Mouse (Mus musculus): ENCODE measurements at regions not wholly inside any gene's neighbourhood (a gene's known extent, or its start where the extent isn't known, plus 50 kb on each side); places are given as distances from the start of the nearest gene placed in this dataset.

DNA sequence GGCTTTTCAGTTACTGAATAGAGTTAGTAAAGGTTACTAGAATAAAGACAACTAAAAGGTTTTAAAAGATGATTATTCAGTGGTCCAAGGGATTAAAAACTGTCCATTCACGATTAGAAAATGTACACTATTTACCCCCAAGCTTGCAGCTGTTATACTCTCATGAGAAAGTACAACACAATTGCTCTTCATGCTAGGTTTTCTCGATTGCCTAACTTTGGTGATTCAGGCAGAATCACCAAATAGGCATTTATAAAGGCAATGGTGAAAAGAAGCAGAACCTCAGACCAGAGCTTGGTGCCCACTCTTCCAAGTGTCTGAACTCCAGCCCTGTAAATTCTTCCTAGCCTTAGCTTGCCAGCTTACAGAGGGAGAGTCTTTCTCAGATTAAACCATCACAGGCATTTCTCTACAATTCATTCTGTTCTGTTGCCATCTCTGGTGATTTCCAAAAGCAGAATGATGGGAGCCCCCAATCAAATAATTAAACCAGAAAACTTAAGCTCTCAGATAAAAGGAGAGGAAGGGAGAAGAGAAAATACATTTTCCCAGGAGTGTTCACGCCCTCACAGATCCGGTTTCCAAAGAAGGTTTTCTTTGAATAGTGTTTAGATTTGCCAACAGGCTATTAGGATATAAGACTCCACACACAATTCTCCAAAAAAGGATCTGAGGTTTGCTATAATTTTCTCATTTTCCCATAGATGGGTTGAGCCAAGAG, 657.0 kb downstream of the Slc22a22 start:
- no peak for DNase-seq

DNA sequence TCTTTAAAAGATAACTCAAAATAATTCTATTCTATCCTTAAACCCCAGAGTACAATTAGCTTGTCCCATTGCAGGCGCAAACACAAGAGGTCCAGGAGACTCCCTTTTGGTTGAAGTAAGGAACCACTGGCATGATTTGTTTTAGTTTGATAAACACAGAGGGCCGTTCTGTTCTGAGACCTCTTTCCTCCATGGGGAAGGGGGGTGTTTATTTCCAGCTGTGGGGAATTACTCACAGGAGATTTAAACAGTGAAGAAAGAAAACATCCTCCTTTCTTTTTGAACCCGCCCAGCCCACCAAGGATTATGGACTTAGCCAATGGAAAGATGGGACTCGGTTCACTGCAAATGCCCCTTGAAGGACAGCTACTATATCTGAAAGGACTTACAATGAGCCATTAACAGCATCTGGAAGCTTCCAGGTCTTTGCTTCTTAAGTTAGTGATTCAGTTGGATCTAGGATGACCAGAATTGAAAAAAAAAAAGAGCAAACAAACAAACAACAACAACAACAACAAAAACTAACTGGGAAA, 659.2 kb downstream of the Slc22a22 start:
- DNase-seq, result no peak

DNA sequence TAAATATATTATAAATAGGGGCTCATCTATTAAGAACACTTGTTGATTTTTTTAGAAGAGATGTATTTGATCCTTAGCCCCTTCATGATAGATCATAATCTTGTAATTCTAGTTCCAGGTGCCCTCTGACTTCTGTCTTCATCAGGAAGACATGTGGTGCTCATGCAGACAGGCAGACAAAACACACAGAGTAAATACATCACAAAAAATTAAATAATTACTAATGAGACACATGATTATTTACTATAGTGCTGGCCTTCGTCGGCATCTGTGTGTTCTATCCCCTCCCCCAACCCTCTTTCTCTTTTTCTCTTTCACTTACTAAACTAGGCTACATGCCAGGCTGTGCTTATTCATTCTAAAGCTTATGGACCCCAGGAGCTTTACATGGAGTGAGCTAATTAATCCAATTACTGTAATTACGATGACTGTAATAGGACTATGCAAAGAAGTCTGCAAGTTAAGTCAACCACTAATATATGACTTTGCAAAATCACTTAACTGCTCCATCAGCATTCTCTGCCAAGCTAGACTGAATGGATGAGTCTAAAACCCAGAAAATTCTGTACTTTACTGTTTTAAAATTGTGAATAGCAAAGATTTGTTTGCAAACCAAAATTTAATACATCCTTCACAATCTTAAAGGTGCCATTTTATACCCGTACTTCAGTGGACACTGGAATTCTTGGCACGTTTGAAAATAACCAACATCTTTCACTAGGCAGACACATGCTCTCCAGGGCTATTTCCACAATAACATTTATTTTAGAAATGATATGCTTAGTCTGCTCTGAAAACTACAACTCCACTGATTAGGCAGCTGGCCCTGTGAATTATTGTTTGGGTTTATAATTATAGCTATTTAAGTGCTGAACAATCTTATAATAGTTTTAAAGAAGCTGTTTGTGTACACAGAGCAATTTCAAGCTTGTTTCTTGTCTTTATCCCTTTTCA, 659.9 kb downstream of the Slc22a22 start:
- DNase-seq, result no peak

DNA sequence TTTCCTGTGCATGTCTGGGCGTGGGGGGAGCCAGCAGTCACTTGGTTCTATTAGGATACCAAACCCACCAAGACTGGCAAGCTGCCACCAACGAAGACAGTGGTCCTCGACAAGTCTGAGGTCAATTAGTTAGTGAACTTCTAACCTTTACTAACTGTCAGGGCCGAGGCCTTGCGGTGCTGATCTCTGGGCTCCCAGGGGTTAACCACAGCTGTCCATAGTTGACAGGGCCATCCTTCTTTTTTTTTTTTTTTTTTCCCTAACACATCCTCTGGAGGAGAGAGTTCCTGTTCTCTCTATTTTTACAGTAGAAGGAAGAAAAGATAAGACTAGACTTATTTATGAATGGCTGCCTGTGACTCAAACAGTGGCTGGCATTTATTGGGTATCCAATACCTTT, 663.5 kb downstream of the Slc22a22 start:
- DNase-seq, result no peak

DNA sequence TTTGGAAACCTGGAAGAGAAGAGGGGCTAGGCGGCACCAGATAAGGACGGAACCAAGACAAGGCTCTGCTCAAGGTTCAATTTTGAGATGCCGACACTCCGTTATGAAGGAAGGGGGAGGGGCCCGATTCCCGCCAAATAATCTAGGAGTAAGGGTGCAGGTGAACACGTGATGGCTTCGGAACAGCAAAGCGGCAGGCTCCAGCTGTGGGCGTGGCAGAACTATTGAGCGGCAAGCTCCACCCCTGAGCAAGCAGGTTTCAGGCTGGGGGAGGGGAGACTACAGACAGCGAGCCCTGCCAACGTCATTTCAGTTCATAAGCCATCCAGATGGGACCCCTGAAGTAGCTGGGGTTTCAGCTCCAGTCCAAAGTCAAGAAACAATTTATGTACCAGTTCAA, 667.3 kb downstream of the Slc22a22 start:
- peak; percentile 0 for DNase-seq

DNA sequence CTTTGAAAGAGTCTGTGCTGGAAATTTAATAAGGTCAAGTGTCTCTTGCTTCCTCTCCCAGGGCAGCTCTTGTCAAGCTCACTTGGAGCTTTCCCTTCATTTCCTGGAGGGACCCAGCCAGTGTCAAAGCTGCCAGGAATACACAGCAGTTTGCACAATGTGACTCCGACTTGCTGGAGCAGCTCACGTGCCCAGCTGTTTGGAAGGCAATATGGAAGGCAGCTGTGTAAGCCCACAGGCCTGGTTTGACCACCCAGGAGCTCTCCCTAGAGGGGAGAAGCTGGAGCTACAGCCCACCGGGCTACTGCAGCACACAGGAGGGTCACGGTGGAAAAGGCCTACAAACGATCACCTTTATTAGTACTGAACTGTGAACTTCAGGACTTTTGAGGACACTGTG, 669.8 kb downstream of the Slc22a22 start:
- DNase-seq, result peak; percentile 15

DNA sequence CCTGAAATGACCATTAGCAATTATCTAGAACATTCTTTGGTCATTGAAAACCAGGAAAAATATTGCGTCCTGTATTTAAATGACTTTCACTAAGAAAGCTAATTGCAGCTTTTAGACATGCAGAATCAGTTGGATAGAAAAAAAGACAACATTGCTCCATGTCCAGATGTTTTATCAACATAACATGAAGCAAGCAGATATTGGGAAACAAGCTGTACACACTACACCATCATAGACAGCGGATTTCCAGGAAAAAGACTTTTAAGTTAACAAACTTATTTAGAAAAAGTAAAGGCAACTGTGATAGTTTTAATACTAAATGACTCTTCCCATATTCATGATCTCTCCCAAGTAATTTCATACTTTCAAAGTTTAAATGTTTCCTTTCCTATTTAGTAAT, 675.5 kb downstream of the Slc22a22 start:
- no peak for DNase-seq

DNA sequence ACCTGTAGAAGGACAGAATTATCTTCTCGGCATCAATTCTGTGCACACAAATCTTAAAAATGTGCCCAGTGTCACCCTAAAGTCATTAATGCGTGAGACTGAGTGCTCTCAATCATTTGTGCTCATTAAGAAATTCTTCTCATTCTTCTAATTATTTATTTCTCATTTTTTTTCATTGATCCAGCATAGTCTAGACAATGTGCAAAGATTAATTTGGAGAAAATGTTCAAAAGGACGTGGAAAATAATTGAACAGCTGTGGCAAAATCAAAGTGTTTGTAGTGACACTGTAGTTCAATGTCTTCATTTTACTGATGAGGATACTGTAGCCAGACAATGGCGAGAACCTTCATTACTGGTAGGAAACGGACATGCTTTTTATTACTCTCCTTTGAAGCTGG, 702.0 kb downstream of the Slc22a22 start:
- no peak for DNase-seq

DNA sequence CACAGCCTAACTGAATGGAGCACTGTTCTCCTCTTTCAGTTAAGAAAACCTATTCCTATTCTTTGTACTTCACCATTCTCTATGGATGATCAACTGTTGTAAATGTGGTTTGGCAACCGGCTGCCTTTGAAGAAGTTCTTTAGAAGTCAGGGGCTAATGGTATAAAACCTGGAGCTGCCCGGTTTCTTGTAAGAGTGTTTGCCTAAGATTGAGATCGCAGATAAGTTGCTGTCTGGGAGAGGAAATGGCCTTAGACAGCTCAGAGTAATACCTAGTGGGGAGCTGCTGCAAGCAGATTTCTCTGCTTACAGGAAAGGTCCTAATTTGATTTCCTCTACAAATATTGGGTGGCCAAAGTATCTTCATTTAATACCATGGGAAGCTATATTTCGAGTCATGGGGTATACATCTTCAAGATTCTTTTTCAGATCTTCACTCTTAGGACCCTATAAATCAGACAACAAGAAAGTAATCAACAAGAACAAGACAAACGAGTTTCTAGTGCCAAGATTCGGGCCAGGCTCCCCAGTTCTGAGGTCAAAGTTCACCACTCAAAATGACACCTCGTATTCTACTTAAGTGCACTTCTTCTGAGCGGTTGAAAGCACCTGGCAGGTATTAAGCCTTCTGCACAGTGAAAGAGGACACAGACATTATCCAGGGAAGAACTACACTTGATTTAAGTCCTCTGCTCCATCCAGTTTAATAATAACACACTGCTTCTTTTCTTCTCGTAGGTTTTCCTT, 702.6 kb downstream of the Slc22a22 start:
- peak; percentile 2 for DNase-seq

DNA sequence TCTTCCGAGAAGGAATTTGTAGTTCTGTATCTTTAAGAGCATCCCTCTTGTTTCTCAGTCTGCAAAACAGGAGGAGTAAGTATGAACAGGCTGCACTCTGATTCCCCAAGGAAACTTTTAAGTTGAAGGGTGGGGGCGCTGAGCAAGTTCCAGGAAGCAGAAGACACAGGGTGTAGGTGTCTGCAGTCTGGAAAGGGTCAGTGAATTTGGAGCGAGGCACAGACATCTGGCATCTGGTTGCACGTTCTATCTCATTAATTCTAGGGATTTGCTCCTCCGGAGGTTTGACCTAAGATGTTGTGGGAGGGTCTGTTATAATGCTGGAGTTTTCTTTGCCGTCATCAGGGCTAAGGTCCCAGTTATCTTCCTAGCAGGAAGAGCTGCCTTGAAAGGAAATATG, 711.1 kb downstream of the Slc22a22 start:
- no peak for DNase-seq

DNA sequence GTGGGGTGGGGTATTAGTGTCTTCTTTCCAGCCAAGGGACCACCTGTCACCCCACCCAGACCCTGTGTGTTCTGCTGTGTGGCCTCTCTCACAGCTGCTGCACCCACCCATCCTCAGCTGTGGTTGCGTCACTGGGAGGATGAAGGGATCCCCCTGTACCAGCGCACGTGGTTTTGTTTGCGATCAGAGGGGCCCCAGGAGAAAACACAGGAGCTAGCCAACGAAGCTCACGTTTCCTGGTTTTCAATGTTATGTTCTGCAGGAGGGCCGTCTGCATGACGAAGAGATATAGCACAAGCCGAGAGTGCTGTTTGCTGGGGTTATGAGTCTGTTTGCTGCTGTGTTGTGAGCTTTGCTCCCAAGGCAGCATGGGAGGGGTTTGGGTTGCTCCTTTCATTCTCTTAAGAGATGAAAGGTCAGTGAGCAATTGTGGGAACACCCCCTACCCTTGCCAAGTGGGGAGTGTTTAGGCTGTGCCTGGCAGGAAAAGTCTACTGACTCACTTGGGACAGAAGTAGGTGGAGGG, 712.4 kb downstream of the Slc22a22 start:
- no peak for DNase-seq

DNA sequence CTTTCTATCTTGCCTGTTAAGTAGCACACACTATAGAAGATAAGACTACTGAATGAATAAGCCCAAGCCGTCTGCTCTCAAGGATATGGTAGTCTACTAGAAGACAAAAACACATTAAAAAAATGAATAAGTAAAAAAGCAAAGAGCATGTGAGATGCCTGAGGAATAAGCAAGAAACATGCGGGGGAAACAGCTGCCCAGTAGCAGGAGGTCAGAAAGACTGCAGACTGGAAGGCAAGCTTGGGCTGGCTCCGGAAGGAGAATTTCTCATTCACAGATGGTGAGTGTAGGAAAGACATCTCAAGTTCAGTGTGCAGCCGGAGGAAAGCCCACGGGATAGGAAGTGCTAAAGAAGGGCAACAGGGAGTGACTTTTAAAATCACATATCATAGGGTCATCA, 713.4 kb downstream of the Slc22a22 start:
- no peak for DNase-seq

DNA sequence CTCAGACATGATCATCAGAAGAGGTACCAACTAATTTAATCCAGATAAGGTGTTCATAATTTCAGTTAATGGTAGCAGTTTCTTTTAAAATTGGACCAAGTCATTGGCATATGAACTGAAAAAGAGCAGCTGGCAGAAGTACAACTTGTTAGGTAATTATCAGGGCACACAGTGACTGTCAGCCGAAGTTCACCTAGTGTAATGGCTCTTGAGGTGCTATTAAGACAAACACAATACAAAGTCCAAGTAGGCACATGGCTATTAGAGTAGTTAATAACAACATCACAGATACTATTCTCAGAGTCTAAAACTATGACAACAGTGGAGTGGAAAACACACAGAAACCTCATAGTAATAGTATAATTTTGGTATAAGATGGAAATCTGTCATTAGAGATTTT, 730.7 kb downstream of the Slc22a22 start:
- no peak for DNase-seq

DNA sequence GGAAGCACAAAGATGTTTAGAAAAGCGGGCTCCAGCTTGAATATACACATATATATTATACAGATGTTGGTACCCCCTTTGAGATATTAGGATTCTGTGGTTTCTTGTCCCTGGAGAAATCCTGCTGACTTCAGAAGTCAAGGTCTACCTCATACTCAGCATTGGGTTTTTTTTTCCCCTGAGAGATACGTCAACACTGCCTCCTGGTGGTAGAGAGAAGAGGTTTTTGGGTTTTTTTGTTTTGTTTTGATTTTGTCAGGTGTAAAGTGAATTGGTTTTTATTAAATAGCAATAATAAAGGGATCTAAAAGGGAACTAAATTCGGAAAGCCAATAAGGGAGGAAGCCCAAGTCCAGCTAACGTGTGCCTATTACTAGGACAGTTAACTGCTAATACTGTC, 732.5 kb downstream of the Slc22a22 start:
- DNase-seq, result peak; percentile 34

Data from lung, postnatal 36 days (tissue).